Mouse (Mus musculus) ovary, postnatal 10 days (tissue): ENCODE measurements around the gene Slc35b2.
A peak's percentile ranks its signal among the peaks of the same experiment; 100 is the strongest.

Experiments
- DNase-seq: peaks from one replicate; pipeline ENCODE4 v3.0.0; 2022; ENCODE audit warnings: low spot score

The Slc35b2 gene

GRCm38 (mm10) chr17:45563655-45564530 lies at the start of gene Slc35b2:
Slc35b2 (plus strand) TSS chr17:45563874.
- DNase-seq, result peak; percentile 91

- DNase-seq, result no peak
Observed at GRCm38 (mm10) chr17:45515204-45515726, 48.4 kb upstream of the Slc35b2 start.

GRCm38 (mm10) chr17:45515806-45516205 lies 47.9 kb upstream of the Slc35b2 start:
- DNase-seq, result no peak

- peak; percentile 62 for DNase-seq
Observed at GRCm38 (mm10) chr17:45516488-45516887, 47.2 kb upstream of the Slc35b2 start.

GRCm38 (mm10) chr17:45517135-45517534 lies 46.5 kb upstream of the Slc35b2 start:
- no peak for DNase-seq

- DNase-seq, result no peak
Observed at GRCm38 (mm10) chr17:45517549-45518215, 46.0 kb upstream of the Slc35b2 start.

- DNase-seq, result no peak
Observed at GRCm38 (mm10) chr17:45518766-45519475, 44.8 kb upstream of the Slc35b2 start.

- no peak for DNase-seq
Observed at GRCm38 (mm10) chr17:45520136-45520535, 43.5 kb upstream of the Slc35b2 start.

GRCm38 (mm10) chr17:45523263-45523662 lies 40.4 kb upstream of the Slc35b2 start, which contains the start of gene Tcte1:
Tcte1 (plus strand) TSS chr17:45523434.
- DNase-seq, result no peak

- no peak for DNase-seq
Observed at GRCm38 (mm10) chr17:45524961-45525360, 38.7 kb upstream of the Slc35b2 start.

- DNase-seq, result no peak
Observed at GRCm38 (mm10) chr17:45526571-45526970, 37.1 kb upstream of the Slc35b2 start.

GRCm38 (mm10) chr17:45530346-45530782 lies 33.3 kb upstream of the Slc35b2 start:
- DNase-seq, result no peak

GRCm38 (mm10) chr17:45532896-45533295 lies 30.8 kb upstream of the Slc35b2 start:
- no peak for DNase-seq

- no peak for DNase-seq
Observed at GRCm38 (mm10) chr17:45536264-45536663, 27.4 kb upstream of the Slc35b2 start.

- DNase-seq, result no peak
Observed at GRCm38 (mm10) chr17:45538394-45538793, 25.3 kb upstream of the Slc35b2 start.

GRCm38 (mm10) chr17:45539664-45540063 lies 24.0 kb upstream of the Slc35b2 start:
- no peak for DNase-seq

- no peak for DNase-seq
Observed at GRCm38 (mm10) chr17:45542129-45542528, 21.5 kb upstream of the Slc35b2 start.

- no peak for DNase-seq
Observed at GRCm38 (mm10) chr17:45542705-45543104, 21.0 kb upstream of the Slc35b2 start.

GRCm38 (mm10) chr17:45543115-45543514 lies 20.6 kb upstream of the Slc35b2 start:
- no peak for DNase-seq

- no peak for DNase-seq
Observed at GRCm38 (mm10) chr17:45544001-45544872, 19.4 kb upstream of the Slc35b2 start.

- DNase-seq, result no peak
Observed at GRCm38 (mm10) chr17:45544873-45545277, 18.8 kb upstream of the Slc35b2 start.
